Mouse (Mus musculus): Measurements from ENCODE around the gene Clasp1. TPM values are rescaled to one million over a fixed set of nuclear protein-coding genes. Genes with fewer than 3 reads are reported as not detected.

Gene Clasp1
- total and polyA plus RNA-seq, 3 experiments = 32.0 to 53.2 (median 42.2) TPM

- H3K4me2 ChIP-seq (ENCODE audit: insufficient read depth, low read depth, poor library complexity, severe bottlenecking) = no peak overlapping the region
- in situ Hi-C loops (cut with MboI; ENCODE audit: low pct_ligation_motif_present, low pct_unique_long_range_greater_than_20kb, low sequenced_read_pairs) (no loop called here), dilution Hi-C loops (cut with MboI; ENCODE audit: extremely low pct_ligation_motif_present, extremely low pct_unique_long_range_greater_than_20kb, low sequenced_read_pairs) (no loop called here)
- H3K4me3 ChIP-seq (replicated peaks in 1 of 3; ENCODE audit: low read depth in 2 of 3, low read length in 2 of 3, poor library complexity in 1 of 3) = no peak overlapping the region
- H3K4me1 ChIP-seq (ENCODE audit: control insufficient read depth in 1 of 2, insufficient read depth in 2 of 2) = peaks cover 27 to 81% of the 10 kb centered on the region in 2 experiments
- H3K9me3 ChIP-seq (replicated peaks; ENCODE audit: low read length) = peaks cover 6% of the 10 kb centered on the region
- peaks cover 51% of the 10 kb centered on the region for H3K79me2 ChIP-seq (replicated peaks; ENCODE audit: control insufficient read depth, extremely low read depth, insufficient read depth, poor library complexity, severe bottlenecking)
- TF ChIP-seq ZMIZ1 (IDR thresholded peaks at IDR 0.05; ENCODE audit: low read depth, low read length) = no peak
- no peak for TF ChIP-seq MAFK (IDR thresholded peaks at IDR 0.05; ENCODE audit: insufficient replicate concordance, low read length)
- no peak for TF ChIP-seq UBTF (IDR thresholded peaks at IDR 0.05; ENCODE audit: low read depth, low read length)
- TF ChIP-seq HCFC1 (IDR thresholded peaks at IDR 0.05; ENCODE audit: low read depth, low read length) = no peak
- no peak for TF ChIP-seq USF2 (conservative IDR thresholded peaks at IDR 0.05; ENCODE audit: low read depth, low read length)
- TF ChIP-seq SIN3A (IDR thresholded peaks at IDR 0.05; ENCODE audit: low read length) = no peak
- no peak for TF ChIP-seq E2F4 (IDR thresholded peaks at IDR 0.05; ENCODE audit: insufficient replicate concordance, low read depth, low read length)
- TF ChIP-seq MYC (IDR thresholded peaks at IDR 0.05; ENCODE audit: low read depth, low read length) = no peak
- TF ChIP-seq MAX (IDR thresholded peaks at IDR 0.05; ENCODE audit: low read length) = no peak
- no peak for TF ChIP-seq CHD2 (IDR thresholded peaks at IDR 0.05; ENCODE audit: low read length)
- TF ChIP-seq MAZ (IDR thresholded peaks at IDR 0.05; ENCODE audit: low read depth, low read length) = no peak
- TF ChIP-seq PAX5 (IDR thresholded peaks at IDR 0.05; ENCODE audit: low read length) = no peak
- no peak for TF ChIP-seq CTCF (conservative IDR thresholded peaks at IDR 0.05 in 1 of 2, IDR thresholded peaks at IDR 0.05 in 1 of 2; ENCODE audit: low read depth in 2 of 2, low read length in 2 of 2)
- TF ChIP-seq ELF1 (IDR thresholded peaks at IDR 0.05; ENCODE audit: low read depth, low read length) = no peak
- TF ChIP-seq TCF12 (IDR thresholded peaks at IDR 0.05; ENCODE audit: low read depth, low read length) = no peak
- no peak for TF ChIP-seq POLR2A (IDR thresholded peaks at IDR 0.05; ENCODE audit: low read depth, low read length)
- no peak for TF ChIP-seq SMC3 (IDR thresholded peaks at IDR 0.05; ENCODE audit: low read depth, low read length)
- peaks cover 9 to 62% of the 10 kb centered on the region in 2 experiments for H3K36me3 ChIP-seq (replicated peaks in 1 of 2; ENCODE audit: control insufficient read depth in 1 of 2, insufficient read depth in 1 of 2, low read length in 1 of 2)
- no peaks in the 10 kb centered on the region for H3K27me3 ChIP-seq (replicated peaks)
- H3K27ac ChIP-seq (ENCODE audit: insufficient read depth, low read depth) = no peak overlapping the region
- no peak for DNase-seq (ENCODE audit: extremely low read depth)
- no peak overlapping the region for H3K9ac ChIP-seq (ENCODE audit: insufficient read depth, low read depth)
Observed at GRCm38 (mm10) chr1:118445441-118445840, 56.6 kb downstream of the Clasp1 start.

DNA sequence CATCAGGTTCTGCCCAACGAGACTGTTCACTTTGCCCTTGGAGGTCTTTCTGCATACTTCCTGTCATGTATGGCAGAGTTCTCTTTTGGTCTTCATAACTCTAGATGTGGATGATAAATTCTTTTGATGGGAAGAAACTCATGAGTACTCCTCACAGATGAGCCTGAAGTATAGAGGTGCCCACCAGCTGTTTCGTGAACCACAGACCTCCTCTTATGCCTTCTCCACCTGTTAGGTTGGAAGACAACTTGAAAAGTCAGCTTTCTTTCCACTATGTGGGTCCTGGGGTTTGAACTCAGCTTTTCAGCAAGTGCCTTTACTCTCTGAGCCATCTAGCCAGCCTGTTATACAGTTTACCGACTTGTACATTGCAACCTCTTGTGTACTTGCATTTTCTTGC, 57.1 kb downstream of the Clasp1 start:
- TF ChIP-seq CHD2 (IDR thresholded peaks at IDR 0.05; ENCODE audit: low read length) = no peak
- no peak for TF ChIP-seq BHLHE40 (IDR thresholded peaks at IDR 0.05; ENCODE audit: low read depth, low read length)
- no peak for TF ChIP-seq ZKSCAN1 (IDR thresholded peaks at IDR 0.05; ENCODE audit: borderline replicate concordance, low read depth, low read length)
- TF ChIP-seq ZC3H11A (IDR thresholded peaks at IDR 0.05; ENCODE audit: low read depth, low read length) = no peak
- no peak for TF ChIP-seq MYC (IDR thresholded peaks at IDR 0.05; ENCODE audit: low read depth, low read length)
- TF ChIP-seq TCF12 (IDR thresholded peaks at IDR 0.05; ENCODE audit: low read depth, low read length) = no peak
- no peak for TF ChIP-seq JUN (IDR thresholded peaks at IDR 0.05; ENCODE audit: insufficient read depth, low read depth, low read length)
- TF ChIP-seq GABPA (IDR thresholded peaks at IDR 0.05; ENCODE audit: insufficient replicate concordance, low read depth, low read length) = no peak
- no peak for TF ChIP-seq JUND (conservative IDR thresholded peaks at IDR 0.05; ENCODE audit: low read depth, low read length)
- Histone ChIP-seq H3K27ac (ENCODE audit: insufficient read depth, low read depth) (no peak overlapping the region), H3K79me2 (replicated peaks; ENCODE audit: control insufficient read depth, extremely low read depth, insufficient read depth, poor library complexity, severe bottlenecking) (peaks cover 49% of the 10 kb centered on the region), H3K36me3 (replicated peaks in 1 of 2; ENCODE audit: control insufficient read depth in 1 of 2, insufficient read depth in 1 of 2, low read length in 1 of 2) (peaks cover 9 to 58% of the 10 kb centered on the region in 2 experiments), H3K9me3 (replicated peaks; ENCODE audit: low read length) (peaks cover 6% of the 10 kb centered on the region), H3K9ac (ENCODE audit: insufficient read depth, low read depth) (no peak overlapping the region), H3K27me3 (replicated peaks) (no peaks in the 10 kb centered on the region), H3K4me2 (ENCODE audit: insufficient read depth, low read depth, poor library complexity, severe bottlenecking) (no peak overlapping the region), H3K4me3 (replicated peaks in 1 of 3; ENCODE audit: low read depth in 2 of 3, low read length in 2 of 3, poor library complexity in 1 of 3) (no peak overlapping the region), H3K4me1 (ENCODE audit: control insufficient read depth in 1 of 2, insufficient read depth in 2 of 2) (peaks cover 27 to 83% of the 10 kb centered on the region in 2 experiments)
- DNase-seq (ENCODE audit: extremely low read depth) = no peak
- dilution Hi-C loops (cut with MboI; ENCODE audit: extremely low pct_ligation_motif_present, extremely low pct_unique_long_range_greater_than_20kb, low sequenced_read_pairs) = no loop called here
- in situ Hi-C loops (cut with MboI; ENCODE audit: low pct_ligation_motif_present, low pct_unique_long_range_greater_than_20kb, low sequenced_read_pairs) = no loop called here
